Mouse (Mus musculus) liver, postnatal 0 days (tissue): ENCODE measurements at regions not wholly inside any gene's neighbourhood (a gene's known extent, or its start where the extent isn't known, plus 50 kb on each side); places are given as distances from the start of the nearest gene placed in this dataset.

Experiments
- ATAC-seq: fragments of 200-750 bp; cut with Nextera tagmentation; 2 replicates; pipeline ENCODE4 v1.8.0; 2017; ENCODE audit warnings: mild to moderate bottlenecking, moderate library complexity
- DNase-seq: peaks from one replicate; pipeline ENCODE4 v3.0.0-alpha.2; 2016
- H3K27ac ChIP-seq: fragments of 300-500 bp; sonication (generic); 2 replicates; pipeline ENCODE4 v1.5.1; 2014; ENCODE audit warnings: antibody characterized with exemption, moderate library complexity, mild to moderate bottlenecking, low read depth
- H3K27me3 ChIP-seq: fragments of 300-500 bp; sonication (generic); 2 replicates; pipeline ENCODE4 v1.6.1; 2014; ENCODE audit warnings: low read length, control low read depth, mixed read lengths; ENCODE audit not compliant: insufficient read depth
- H3K36me3 ChIP-seq: fragments of 300-500 bp; sonication (generic); replicated peaks from 2 replicates; pipeline ENCODE4 v1.6.1; 2014; ENCODE audit warnings: mild to moderate bottlenecking, control low read depth, low read length, moderate library complexity, mixed read lengths; ENCODE audit not compliant: insufficient read depth
- H3K4me1 ChIP-seq: fragments of 300-500 bp; sonication (generic); 2 replicates; pipeline ENCODE4 v1.6.1; 2014; ENCODE audit warnings: antibody characterized with exemption, mild to moderate bottlenecking, control low read depth; ENCODE audit not compliant: insufficient read depth
- H3K4me2 ChIP-seq: fragments of 300-500 bp; sonication (generic); 2 replicates; pipeline ENCODE4 v1.6.1; 2014; ENCODE audit warnings: low read depth, mild to moderate bottlenecking, low read length, moderate library complexity, mixed read lengths
- H3K4me3 ChIP-seq: fragments of 300-500 bp; sonication (generic); 2 replicates; pipeline ENCODE4 v1.5.1; 2014; ENCODE audit warnings: low read depth, low read length
- H3K9ac ChIP-seq: fragments of 300-500 bp; sonication (generic); replicated peaks from 2 replicates; pipeline ENCODE4 v1.6.1; 2014; ENCODE audit warnings: mild to moderate bottlenecking, moderate library complexity
- H3K9me3 ChIP-seq: fragments of 300-500 bp; sonication (generic); 2 replicates; pipeline ENCODE4 v1.6.1; 2016; ENCODE audit warnings: mild to moderate bottlenecking, control low read depth, low read length, mixed read lengths
- CTCF ChIP-seq: sonication (generic); IDR thresholded peaks from 2 replicates; pipeline ENCODE4 v1.5.1; 2016; ENCODE audit warnings: antibody characterized with exemption, low read depth
- EP300 ChIP-seq: IDR thresholded peaks from 2 replicates; pipeline ENCODE4 v1.6.1; 2016; ENCODE audit warnings: antibody characterized with exemption, low read depth, mild to moderate bottlenecking
- WGBS: fragments of 180-500 bp; shearing (Covaris S2); extraction: QIAGEN DNeasy Blood & Tissue Kit; methylation state at CpG from one replicate; pipeline ENCODE4 v1.1.7; 2014; ENCODE audit not compliant: insufficient replicate concordance; 5-methylcytosine and 5-hydroxymethylcytosine counted together

- DNase-seq = peak; percentile 38
- 67% methylated on average over 5 of the region's 5 CpGs for WGBS
- 0 out of 2 replicates have a peak, but pooled peaks have one; percentile 19 for ATAC-seq
Observed at GRCm38 (mm10) chr8:34600880-34601279, 489.3 kb upstream of the Gm10131 start.

GRCm38 (mm10) chr8:34596593-34596992 lies 485.1 kb upstream of the Gm10131 start:
- WGBS = 64% methylated on average over 5 of the region's 5 CpGs
- H3K9ac ChIP-seq = no peak overlapping the region
- H3K4me2 ChIP-seq = no peak overlapping the region
- no peak overlapping the region for H3K27ac ChIP-seq
- no peak for DNase-seq
- H3K4me1 ChIP-seq = no peaks in the 10 kb centered on the region
- no peak for ATAC-seq
- no peak overlapping the region for H3K4me3 ChIP-seq
- H3K27me3 ChIP-seq = no peaks in the 10 kb centered on the region
- TF ChIP-seq CTCF (no peak), EP300 (no peak)
- no peaks in the 10 kb centered on the region for H3K36me3 ChIP-seq
- H3K9me3 ChIP-seq = no peaks in the 10 kb centered on the region

More at GRCm38 (mm10) chr8:34600880-34601279, 489.3 kb upstream of the Gm10131 start:
- no peak overlapping the region for H3K9ac ChIP-seq
- no peaks in the 10 kb centered on the region for H3K4me1 ChIP-seq
- TF ChIP-seq CTCF = no peak
- TF ChIP-seq EP300 = no peak
- H3K9me3 ChIP-seq = no peaks in the 10 kb centered on the region
- no peaks in the 10 kb centered on the region for H3K36me3 ChIP-seq
- no peak overlapping the region for H3K4me2 ChIP-seq
- H3K4me3 ChIP-seq = no peak overlapping the region
- no peak overlapping the region for H3K27ac ChIP-seq
- no peaks in the 10 kb centered on the region for H3K27me3 ChIP-seq

- Histone ChIP-seq H3K36me3 (no peaks in the 10 kb centered on the region), H3K27ac (no peak overlapping the region), H3K4me2 (no peak overlapping the region), H3K4me1 (no peaks in the 10 kb centered on the region), H3K9ac (no peak overlapping the region), H3K27me3 (no peaks in the 10 kb centered on the region), H3K9me3 (no peaks in the 10 kb centered on the region), H3K4me3 (no peak overlapping the region)
- TF ChIP-seq EP300 = no peak
- no peak for TF ChIP-seq CTCF
- no peak for ATAC-seq
- WGBS = 77% methylated on average over 8 of the region's 8 CpGs
- no peak for DNase-seq
Observed at GRCm38 (mm10) chr8:34590976-34591749, 479.6 kb upstream of the Gm10131 start.

- Histone ChIP-seq H3K27ac (no peak overlapping the region), H3K9me3 (no peaks in the 10 kb centered on the region), H3K9ac (no peak overlapping the region), H3K4me2 (no peak overlapping the region), H3K4me3 (no peak overlapping the region), H3K27me3 (no peaks in the 10 kb centered on the region), H3K36me3 (no peaks in the 10 kb centered on the region), H3K4me1 (0 out of 2 replicates have a peak, but pooled peaks cover 3% of the 10 kb centered on the region)
- DNase-seq (no peak), ATAC-seq (no peak)
- WGBS = 44% methylated on average over 4 of the region's 4 CpGs
- no peak for TF ChIP-seq CTCF
- TF ChIP-seq EP300 = no peak
Observed at GRCm38 (mm10) chr8:34578043-34578442, 466.5 kb upstream of the Gm10131 start.

GRCm38 (mm10) chr8:34574009-34574408 lies 462.5 kb upstream of the Gm10131 start:
- H3K27me3 ChIP-seq = no peaks in the 10 kb centered on the region
- WGBS = 75% methylated on average over 3 of the region's 3 CpGs
- H3K9me3 ChIP-seq = no peaks in the 10 kb centered on the region
- no peak overlapping the region for H3K4me2 ChIP-seq
- no peak for DNase-seq
- H3K27ac ChIP-seq = no peak overlapping the region
- no peak overlapping the region for H3K9ac ChIP-seq
- H3K4me1 ChIP-seq = 0 out of 2 replicates have a peak, but pooled peaks cover 3% of the 10 kb centered on the region
- no peaks in the 10 kb centered on the region for H3K36me3 ChIP-seq
- TF ChIP-seq CTCF = no peak
- TF ChIP-seq EP300 = no peak
- no peak overlapping the region for H3K4me3 ChIP-seq
- ATAC-seq = no peak

GRCm38 (mm10) chr8:34573007-34573881 lies 461.7 kb upstream of the Gm10131 start:
- peak; percentile 75; the same call in 1 of the 2 replicates for ATAC-seq
- 0 out of 2 replicates have a peak, but pooled peaks cover 3% of the 10 kb centered on the region for H3K4me1 ChIP-seq

More at GRCm38 (mm10) chr8:34573007-34573881, 461.7 kb upstream of the Gm10131 start:
- H3K9ac ChIP-seq = no peak overlapping the region
- no peak for TF ChIP-seq CTCF
- no peak for TF ChIP-seq EP300
- DNase-seq = no peak
- 53% methylated on average over 9 of the region's 9 CpGs for whole genome bisulfite sequencing
- H3K9me3 ChIP-seq = no peaks in the 10 kb centered on the region
- H3K4me2 ChIP-seq = no peak overlapping the region
- no peak overlapping the region for H3K4me3 ChIP-seq
- H3K27me3 ChIP-seq = no peaks in the 10 kb centered on the region
- no peaks in the 10 kb centered on the region for H3K36me3 ChIP-seq
- H3K27ac ChIP-seq = no peak overlapping the region
